ENCODE assay signal across 11 mouse cellular contexts in genomic region chr3:118680803-118681202, GRCm38 (mm10).
DNase-seq lines count a peak whose midpoint lies in the region; TF ChIP-seq lines count a peak whose summit lies in the region.
"Had no signal": no experiment of that assay in that cellular context is flagged by ENCODE, and none has a peak within 500 bp of the region (broad histone marks: within the 10 kb centered on the region; RNA-seq: fewer than 3 reads in every experiment).

No protein-coding gene starts in this region.

- no peaks in the 10 kb centered on the region for H3K4me1 ChIP-seq in cortical plate, adult 2 months (ENCODE audit: control insufficient read depth, insufficient read depth, low read length)
- H3K4me1 ChIP-seq: midbrain, embryonic 15.5 days had no signal

- intact Hi-C loops in left cerebral cortex, adult 2 months (cut with DNase I) = no loop called here

- peak; percentile 18 for DNase-seq in embryo, embryonic 10 days (ENCODE audit: low spot score)
- DNase-seq in embryo, embryonic 9.5 days (ENCODE audit: extremely low spot score) = no peak
- DNase-seq in left cerebral cortex, adult 2 months (ENCODE audit: extremely low spot score in 1 of 2, low spot score in 2 of 2) = no peak
- no peak for DNase-seq in left cerebral cortex, adult 9 months (ENCODE audit: low spot score in 2 of 2)
- peak; percentile 49 for DNase-seq in retina, embryonic 14.5 days (ENCODE audit: low spot score)
- DNase-seq in c-Kit-positive CD71-positive TER-119-positive erythroid progenitor cells, embryonic 14.5 days (ENCODE audit: low spot score) = no peak
- DNase-seq in cerebellum, postnatal 36 days = no peak
- DNase-seq: liver had no signal

- no peak overlapping the region for H3K4me3 ChIP-seq in left cerebral cortex, adult 2 months
- H3K4me3 ChIP-seq in cortical plate, adult 2 months (ENCODE audit: insufficient read depth, low read length) = no peak overlapping the region
- H3K4me3 ChIP-seq: forebrain, embryonic 10.5 days; midbrain, embryonic 15.5 days had no signal

- no peak for TF ChIP-seq POLR2A in cortical plate, adult 2 months (IDR thresholded peaks at IDR 0.05; ENCODE audit: extremely low read depth, insufficient read depth, low read length)

- peak; percentile 21 for TF ChIP-seq CTCF in left cerebral cortex, adult 2 months (IDR thresholded peaks at IDR 0.05)
- TF ChIP-seq CTCF in cortical plate, adult 2 months (IDR thresholded peaks at IDR 0.05; ENCODE audit: extremely low read depth, insufficient read depth, low read length) = peak; percentile 18; the same call in 1 of the 2 replicates

- no peak overlapping the region for H3K27ac ChIP-seq in left cerebral cortex, adult 2 months
- no peak overlapping the region for H3K27ac ChIP-seq in cortical plate, adult 2 months (ENCODE audit: insufficient read depth, low read length)
- H3K27ac ChIP-seq: forebrain, embryonic 10.5 days; midbrain, embryonic 15.5 days had no signal

Comparison
In these comparisons a context has a peak if more than half of its experiments do, and no peak if none do; other contexts are left out.
1. DNase-seq: peak in embryo, embryonic 10 days (single experiment) and retina, embryonic 14.5 days (single experiment); none in embryo, embryonic 9.5 days (single experiment), left cerebral cortex, adult 2 months (0 of 2), left cerebral cortex, adult 9 months (0 of 2), c-Kit-positive CD71-positive TER-119-positive erythroid progenitor cells, embryonic 14.5 days (single experiment) and cerebellum, postnatal 36 days (0 of 2).